Mouse (Mus musculus): ENCODE results near the gene Pkn3.
"Not testable (repeated sequence)": the region's sequence is repeated elsewhere in the genome, so short reads cannot be mapped to it uniquely, and the experiment has no call there.

Gene Pkn3

GRCm38 (mm10) chr2:30095882-30096527 lies 18.5 kb downstream of the Pkn3 start:
- DNase-seq (ENCODE audit: low spot score): peak; percentile 74

DNA sequence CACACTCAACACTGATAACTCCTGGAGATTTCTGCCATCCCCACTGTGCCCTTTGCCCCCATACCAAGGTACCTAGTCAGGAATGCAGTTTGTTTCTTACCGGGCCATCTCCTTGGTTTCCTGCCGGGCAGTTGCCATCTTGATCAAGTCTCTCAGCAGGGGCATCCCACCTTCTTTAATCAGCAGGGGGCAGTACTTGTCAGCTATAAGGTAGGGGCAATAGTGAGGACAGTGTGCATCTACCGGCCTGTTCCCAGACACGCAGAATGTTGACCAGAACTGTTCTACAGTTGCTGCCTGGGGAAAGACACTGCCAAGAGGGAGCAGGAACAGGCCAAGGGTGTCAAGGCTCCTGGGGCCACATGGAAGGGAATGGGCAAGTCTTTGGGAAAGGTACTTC lies 22.7 kb downstream of the Pkn3 start:
- no peak for DNase-seq (ENCODE audit: low spot score)

DNA sequence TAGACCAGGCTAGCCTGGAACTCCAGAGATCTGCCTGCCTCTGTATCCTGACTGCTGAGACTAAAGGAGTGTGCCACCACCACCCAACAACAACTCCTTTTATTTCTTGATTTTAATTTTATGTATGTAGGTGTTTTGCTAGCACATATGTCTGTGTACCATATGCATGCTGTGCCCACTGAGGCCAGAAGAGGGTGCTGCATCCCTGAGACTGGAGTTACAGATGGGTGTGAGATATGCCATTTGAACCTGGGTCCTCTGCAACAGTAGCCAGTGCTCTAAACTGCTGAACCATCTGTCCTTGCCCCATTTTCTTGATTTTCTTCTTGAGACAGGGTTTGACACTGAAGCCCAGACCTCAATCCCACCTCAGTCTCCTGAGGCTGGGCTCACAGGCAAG lies 28.9 kb downstream of the Pkn3 start:
- peak; percentile 75 for DNase-seq (ENCODE audit: low spot score)

DNA sequence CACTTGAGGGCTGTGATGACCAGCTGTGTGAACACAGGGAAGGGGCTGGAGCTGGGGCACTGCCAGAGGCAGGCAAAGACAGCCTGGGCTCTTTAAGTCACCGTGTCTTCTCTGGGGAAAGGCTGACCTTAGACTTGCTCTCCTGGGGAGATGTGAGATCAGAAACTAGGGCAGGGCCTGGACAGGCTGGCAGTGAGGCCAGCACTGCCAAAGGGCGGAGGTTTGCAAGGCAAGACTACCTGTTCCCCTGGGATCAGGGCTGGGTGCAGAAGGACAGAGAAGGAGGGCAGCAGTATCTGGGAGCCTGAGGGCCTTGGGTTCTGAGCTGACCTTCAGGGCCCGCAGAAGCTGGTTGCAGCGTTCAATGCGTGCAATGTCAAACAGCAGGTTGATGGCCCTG lies 30.2 kb downstream of the Pkn3 start:
- no peak for DNase-seq (ENCODE audit: low spot score)

- no peak for DNase-seq (ENCODE audit: low spot score)
Observed at GRCm38 (mm10) chr2:30108260-30108659, 30.8 kb downstream of the Pkn3 start.

- no peak for DNase-seq (ENCODE audit: low spot score)
Observed at GRCm38 (mm10) chr2:30111500-30111899, 34.0 kb downstream of the Pkn3 start.

- DNase-seq (ENCODE audit: low spot score): no peak
Observed at GRCm38 (mm10) chr2:30112564-30112963, 35.1 kb downstream of the Pkn3 start.

DNA sequence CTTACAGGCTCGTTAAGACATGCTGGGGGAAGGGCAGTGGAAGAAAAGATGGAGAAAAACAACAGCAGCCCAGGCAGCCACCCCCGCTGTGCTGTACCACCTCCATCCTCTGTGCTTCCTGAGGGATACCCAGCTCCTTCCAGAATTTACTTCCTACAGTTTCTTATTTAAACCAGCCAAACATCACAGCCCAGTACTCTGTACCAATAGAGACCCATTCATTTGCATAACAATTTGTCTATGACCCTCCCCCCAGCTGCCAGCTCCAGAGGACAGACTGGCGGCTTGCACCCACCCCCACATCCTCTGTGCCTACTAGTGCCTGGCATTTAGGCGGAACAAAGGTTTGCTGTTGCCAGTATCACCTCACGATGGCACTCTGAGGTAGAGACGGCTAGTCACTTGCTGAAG lies 42.2 kb downstream of the Pkn3 start:
- no peak for DNase-seq (ENCODE audit: low spot score)

GRCm38 (mm10) chr2:30120269-30120668 lies 42.8 kb downstream of the Pkn3 start:
- DNase-seq (ENCODE audit: low spot score): no peak

- no peak for DNase-seq (ENCODE audit: low spot score)
Observed at GRCm38 (mm10) chr2:30122766-30123165, 45.3 kb downstream of the Pkn3 start.

DNA sequence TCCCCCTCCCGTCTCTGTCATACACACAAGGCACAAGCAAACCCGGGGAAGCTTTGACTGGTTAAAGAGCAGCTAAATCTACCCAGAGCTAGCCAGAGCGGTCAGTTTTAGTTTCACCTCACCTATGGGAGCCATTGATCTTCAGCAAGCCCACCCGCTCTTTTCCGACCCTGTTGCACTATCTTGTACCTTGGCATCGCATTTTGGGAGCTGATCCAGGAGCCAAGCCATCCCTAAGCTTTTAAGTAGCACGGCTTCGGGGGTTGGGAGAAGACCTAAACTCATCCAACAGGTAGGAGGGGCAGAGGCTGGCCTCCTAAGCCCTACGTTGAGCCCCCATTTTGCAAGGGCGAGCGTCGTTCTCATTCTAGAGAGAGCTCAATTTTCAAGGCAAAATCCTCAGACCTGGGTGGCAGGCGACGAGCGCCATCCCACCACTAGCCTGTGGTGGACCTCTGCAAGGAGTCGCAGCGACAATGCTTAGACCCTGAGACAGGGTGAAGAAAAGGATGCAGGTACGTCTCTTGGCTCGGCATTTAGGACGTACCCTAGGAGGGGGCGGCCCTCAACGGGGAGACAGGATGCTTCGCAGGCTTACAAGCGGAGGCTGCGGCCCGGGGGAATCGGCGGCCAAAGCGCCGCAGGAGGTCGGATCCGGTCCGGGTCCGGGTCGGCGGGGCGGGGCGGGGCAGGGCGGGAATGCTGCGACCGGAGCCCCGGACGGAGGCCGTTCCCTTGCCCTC lies 46.4 kb downstream of the Pkn3 start:
- peak; percentile 3 for DNase-seq (ENCODE audit: low spot score)

DNA sequence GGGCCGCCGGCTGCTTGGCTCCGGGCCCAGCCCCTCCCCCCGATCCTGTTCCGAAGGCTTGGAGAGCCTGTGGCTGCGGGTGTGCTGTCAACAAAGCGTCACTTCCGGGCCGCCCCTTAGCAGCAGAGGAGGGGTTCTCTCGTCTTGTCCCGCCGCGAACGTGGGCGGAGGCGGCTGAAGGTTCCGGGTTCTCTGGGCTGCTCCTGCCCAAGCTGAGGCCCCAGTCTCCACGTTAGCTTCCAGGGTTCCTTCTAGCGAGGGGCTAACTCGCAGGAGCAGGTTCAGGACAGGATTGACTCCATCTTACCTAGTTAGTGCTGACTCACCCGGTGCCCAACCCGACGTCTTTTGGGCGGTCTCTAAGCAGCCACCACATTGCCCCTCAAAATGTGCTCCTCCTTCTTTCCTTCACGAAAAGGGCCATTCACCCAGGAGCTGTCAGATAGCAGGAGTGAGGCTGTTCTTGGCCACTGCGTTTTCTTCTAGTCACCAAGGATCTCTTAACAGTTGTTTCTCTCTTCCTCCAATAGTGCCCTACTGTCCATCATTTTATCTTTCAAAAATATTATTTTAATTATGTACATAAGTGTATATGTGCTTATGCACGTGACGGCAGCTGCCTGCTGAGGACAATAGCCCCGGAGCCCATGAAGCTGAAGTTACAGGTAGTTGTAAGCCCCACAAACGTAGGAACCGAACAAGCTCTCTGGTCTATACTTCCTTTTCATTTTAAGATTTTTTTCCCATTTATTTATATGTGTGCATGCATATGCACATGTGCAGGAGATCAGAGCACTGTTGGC lies 47.2 kb downstream of the Pkn3 start, which contains the start of gene Zer1:
Gene Zer1, minus strand, starts transcription at position 114 of the 803 bp plus-strand sequence.
- DNase-seq (ENCODE audit: low spot score): peak; percentile 94

DNA sequence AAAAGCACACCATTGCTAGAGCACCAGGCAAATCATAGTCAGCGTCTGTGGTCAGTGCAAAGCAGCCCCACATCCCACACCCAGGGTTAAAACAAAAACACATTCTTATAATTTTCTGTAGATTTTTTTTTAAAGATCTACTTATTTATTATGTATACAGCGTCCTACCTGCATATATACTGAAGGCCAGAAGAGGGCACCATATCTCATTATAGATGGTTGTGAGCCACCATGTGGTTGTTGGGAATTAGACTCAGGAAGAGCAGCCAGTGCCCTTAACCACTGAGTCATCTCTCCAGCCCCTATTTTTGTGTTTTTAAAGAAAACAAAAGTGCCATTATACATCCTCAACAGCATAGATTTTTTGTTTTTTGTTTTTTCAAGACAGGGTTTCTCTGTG lies 51.3 kb downstream of the Pkn3 start:
- peak; percentile 72 for DNase-seq (ENCODE audit: low spot score)

DNA sequence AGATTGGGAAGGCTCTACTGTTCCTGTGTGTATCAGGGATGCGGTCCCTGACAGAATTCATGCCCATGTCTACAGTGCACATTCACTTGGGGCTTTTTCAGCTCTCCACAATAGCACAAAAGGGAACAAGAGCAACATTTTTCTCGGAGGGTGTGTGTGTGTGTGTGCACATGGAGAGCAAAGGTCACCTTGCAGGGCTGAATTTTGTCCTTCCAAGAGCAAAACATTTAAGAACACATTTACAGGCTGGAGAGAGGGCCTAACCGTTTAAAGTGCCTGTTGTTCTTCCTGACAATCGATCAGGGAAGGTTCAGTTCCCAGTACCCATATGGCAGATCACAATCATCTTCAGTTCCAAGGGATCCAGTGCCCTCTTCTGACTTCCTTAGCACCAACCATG lies 52.7 kb downstream of the Pkn3 start:
- no peak for DNase-seq (ENCODE audit: low spot score)

- not testable (repeated sequence) for DNase-seq (ENCODE audit: low spot score)
Observed at GRCm38 (mm10) chr2:30131240-30131639, 53.8 kb downstream of the Pkn3 start.

DNA sequence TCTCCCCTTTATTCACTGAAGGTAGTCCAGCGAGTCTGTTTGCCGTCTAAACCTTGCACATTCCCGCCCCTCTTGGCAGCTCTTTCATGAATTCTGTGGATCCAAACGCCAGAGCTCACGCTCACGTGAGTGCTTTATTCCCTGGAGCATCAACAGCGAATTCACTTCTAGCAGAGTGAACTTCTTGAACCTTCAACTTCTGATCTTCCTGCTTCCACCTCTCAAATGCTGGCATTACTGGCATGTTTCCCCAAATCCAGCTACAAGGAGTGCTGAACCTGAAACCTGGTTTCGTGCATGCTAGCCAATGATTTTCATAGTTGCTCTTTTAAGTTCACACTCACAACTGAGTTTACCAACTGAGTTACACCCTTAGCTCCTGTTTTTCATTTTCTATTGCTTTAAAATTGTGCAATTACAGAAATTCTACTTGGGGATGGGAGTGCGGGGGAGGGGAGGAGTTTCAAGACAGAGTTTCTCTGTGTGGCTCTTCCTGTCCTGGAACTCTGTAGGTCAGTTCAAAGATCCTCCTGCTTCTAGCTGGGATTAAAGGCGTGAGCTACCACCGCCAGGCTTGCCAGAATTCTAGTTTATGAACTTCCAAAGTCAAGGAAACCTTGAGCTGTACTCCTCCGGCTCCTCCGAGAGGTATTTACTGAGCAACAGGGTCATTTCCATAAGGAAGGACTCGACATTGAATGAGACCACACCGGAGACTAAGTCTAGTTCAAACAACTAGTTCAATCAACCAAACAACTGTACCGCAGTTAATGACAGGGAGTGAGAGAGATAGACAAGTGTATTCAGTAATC lies 55.5 kb downstream of the Pkn3 start:
- peak; percentile 12 for DNase-seq (ENCODE audit: low spot score)

DNA sequence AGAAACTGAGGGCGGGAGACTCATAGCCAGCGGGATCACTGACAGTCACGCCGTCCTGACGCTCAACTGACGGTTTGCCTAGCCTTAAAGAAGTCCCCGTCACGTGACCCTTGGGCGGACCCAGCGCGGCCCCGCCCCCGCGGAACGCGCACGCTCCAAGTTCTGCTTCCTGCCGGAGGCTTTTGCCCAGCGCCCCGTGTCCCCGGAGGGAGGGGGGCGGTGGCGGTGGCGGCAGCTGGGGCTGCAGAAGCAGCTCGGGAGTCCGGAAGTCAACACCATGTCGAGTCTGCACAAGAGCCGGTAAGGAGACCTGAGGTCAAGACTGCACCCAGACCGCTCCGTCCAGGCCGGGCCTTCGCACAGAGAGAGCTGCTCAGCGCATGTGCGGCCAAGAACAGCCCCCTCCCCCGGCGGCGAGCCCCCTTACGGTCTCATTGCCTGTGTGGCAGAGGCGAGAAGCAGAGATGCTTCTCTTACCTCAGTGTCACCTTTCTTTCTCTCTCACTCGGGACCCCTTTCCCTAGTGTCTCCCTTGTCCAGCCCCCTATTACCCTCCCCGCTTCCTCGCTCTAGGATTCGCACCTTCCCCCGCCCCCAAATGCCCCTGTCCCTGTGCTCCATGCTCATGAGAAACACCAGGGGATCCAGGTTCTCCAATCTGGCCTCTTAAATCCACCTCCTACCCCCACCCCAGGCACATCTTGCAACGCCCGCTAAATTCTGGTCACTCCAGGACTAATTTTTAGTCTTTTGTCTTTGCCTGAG lies 56.3 kb downstream of the Pkn3 start, which contains the start of gene Tbc1d13:
Gene Tbc1d13, plus strand, starts transcription at position 134 of the 765 bp plus-strand sequence.
- peak; percentile 97 for DNase-seq (ENCODE audit: low spot score)

DNA sequence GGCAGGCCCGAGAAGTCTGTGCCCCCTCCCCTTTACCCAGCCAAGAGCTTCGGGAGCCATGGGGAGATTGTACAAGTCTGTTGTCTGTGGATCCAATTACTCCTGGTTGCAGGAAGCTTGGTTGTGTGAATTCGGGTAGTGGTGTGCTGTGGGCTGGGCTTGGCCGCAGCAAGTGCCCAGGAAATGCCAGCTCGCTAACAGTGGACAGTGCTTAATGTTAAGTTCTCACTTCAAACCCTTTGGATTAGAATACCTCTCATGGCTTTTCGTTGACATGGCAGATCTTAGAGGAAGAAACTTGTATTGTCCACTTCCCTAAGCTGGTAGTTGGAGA lies 56.9 kb downstream of the Pkn3 start:
- DNase-seq (ENCODE audit: low spot score): peak; percentile 10

DNA sequence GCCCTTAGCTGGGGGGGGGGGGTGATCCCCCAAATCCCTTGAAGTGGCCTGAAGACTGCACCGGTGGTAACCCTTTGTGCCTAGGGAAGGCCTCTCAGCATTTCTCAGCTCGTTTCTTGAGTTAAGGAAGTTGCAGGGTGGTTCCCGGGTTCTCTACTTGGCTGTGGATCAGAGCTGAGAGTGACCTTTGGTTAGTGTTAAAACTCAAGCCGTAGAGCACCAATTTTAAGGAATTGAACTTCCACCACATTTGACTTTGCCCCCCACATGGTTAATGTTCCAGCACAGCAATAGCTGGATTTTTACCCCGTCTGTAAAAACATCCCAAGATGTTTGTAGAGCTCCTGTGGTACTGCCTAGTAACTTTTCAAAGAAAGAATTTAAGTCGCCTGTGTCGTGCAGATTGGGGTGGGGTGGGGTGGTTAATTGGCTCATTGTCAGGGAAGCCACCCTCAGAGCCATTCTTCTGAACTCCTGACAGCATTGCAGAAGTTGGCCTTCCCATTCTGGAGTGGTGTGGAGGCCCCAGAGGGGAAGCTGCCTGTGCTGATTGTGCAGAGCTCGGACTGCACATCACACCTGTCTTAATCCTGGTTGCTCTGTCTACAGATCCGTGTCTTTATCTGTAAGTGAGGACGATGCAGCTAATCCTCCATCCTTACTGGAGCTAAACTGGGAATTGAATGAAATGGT lies 57.6 kb downstream of the Pkn3 start:
- DNase-seq (ENCODE audit: low spot score): no peak

DNA sequence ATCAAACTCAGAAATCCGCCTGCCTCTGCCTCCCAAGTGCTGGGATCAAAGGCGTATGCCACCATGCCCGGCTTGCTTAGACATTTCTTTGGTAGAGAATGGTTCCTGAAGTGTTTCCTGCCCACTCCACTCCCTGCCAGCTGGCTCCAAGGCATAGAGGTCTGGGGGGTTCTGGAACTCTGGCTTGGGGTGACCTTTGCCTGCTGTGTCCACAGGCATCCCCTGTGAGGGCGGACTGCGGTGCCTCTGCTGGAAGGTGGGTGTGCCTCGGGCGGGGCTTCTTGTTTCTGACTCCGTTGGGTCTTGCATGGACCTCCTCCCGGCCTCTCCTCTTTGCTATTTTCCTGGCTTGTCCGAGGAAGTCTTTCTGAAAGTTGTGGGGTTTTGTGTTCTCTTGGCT lies 59.0 kb downstream of the Pkn3 start:
- no peak for DNase-seq (ENCODE audit: low spot score)

DNA sequence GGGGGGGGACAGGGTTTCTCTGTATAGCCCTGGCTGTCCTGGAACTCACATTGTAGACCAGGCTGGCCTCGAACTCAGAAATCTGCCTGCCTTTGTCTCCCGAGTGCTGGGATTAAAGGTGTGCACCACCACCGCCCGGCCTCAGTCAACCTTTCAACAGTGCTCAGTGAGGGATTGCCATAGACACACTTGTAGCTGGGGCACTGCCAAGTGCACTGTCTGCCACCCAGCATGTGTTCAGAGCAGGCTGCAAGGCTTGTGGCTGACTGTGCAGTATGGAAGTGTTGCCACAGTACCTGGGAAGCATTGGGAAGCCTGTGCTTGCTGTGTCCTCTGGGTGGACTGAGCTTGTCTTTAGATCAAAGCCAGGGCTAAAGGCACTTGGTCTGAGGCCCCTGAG lies 62.5 kb downstream of the Pkn3 start:
- not testable (repeated sequence) for DNase-seq (ENCODE audit: low spot score)

Data from embryo, embryonic 10.5 days (tissue).